Mouse (Mus musculus) bone marrow, adult 2 months (tissue): ENCODE results near the gene Kpna2.

Source experiments
- CTCF ChIP-seq: fragments of 200-500 bp; IDR thresholded peaks from 2 replicates; pipeline ENCODE4 v1.5.1; 2011; ENCODE audit warnings: low read length, control low read depth; ENCODE audit not compliant: control insufficient read depth, insufficient read depth
- POLR2A ChIP-seq: fragments of 200-500 bp; IDR thresholded peaks from 2 replicates; pipeline ENCODE4 v1.6.1; 2011; ENCODE audit warnings: low read depth, mild to moderate bottlenecking, control low read depth, low read length, borderline replicate concordance; ENCODE audit not compliant: control insufficient read depth

DNA sequence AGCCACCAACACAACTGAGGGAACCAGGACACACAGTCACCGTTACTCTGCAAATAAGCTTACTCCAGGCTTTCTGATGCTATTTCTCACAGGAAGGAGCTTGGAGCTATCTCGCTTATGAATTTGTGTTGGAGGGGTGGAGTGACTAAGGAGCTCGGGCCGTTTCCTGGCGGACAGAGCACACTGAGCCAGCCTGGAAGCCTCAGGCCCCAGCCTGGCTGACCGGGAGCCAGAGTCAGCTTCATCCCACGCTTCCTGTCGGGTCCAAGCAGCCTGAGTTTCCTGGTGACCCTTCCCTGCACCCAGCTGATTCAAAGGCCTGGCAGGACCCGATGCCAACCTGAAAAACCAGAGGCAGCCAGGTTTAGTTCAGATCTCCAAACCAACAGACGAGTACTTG, 31.7 kb downstream of the Kpna2 start:
- TF ChIP-seq CTCF (no peak), POLR2A (no peak)
